Mouse (Mus musculus) CH12.LX (cell line): Measurements from ENCODE around the gene Cdk5rap3. TPM values are rescaled to one million over a fixed set of nuclear protein-coding genes. Genes with fewer than 3 reads are reported as not detected.

ENCODE experiments used
- DNase-seq: peaks from one replicate; pipeline ENCODE4 v3.0.0-alpha.2; 2013; ENCODE audit errors: extremely low read depth
- H3K27ac ChIP-seq: 2 replicates; pipeline ENCODE4 v1.5.1; 2012; ENCODE audit warnings: low read depth, mild to moderate bottlenecking, control low read depth, moderate library complexity; ENCODE audit not compliant: insufficient read depth
- H3K27me3 ChIP-seq: replicated peaks from 2 replicates; pipeline ENCODE3; 2012; ENCODE audit warnings: inconsistent platforms
- H3K36me3 ChIP-seq, 2 experiments: replicated peaks in 1 of 2; 2 replicates each; pipeline versions ENCODE3 to v1.6.1; 2012; ENCODE audit warnings: inconsistent platforms in 1 of 2, low read length in 1 of 2, mild to moderate bottlenecking in 1 of 2, mixed read lengths in 1 of 2, moderate library complexity in 1 of 2; ENCODE audit not compliant: control insufficient read depth in 1 of 2, insufficient read depth in 1 of 2
- H3K4me1 ChIP-seq, 2 experiments: 2 replicates each; pipeline ENCODE4 v1.6.1; 2012; ENCODE audit warnings: inconsistent platforms in 1 of 2, moderate library complexity in 1 of 2; ENCODE audit not compliant: insufficient read depth in 2 of 2, control insufficient read depth in 1 of 2
- H3K4me2 ChIP-seq: 2 replicates; pipeline ENCODE4 v1.6.1; 2012; ENCODE audit warnings: low read depth, mild to moderate bottlenecking, control low read depth; ENCODE audit not compliant: poor library complexity, insufficient read depth, severe bottlenecking
- H3K4me3 ChIP-seq, 3 experiments: fragments of 150-350 bp in 1 of 3; sonication (generic) in 1 of 3; replicated peaks in 1 of 3; 2 replicates each; pipeline versions ENCODE3 to v1.5.1; 2011 to 2012; ENCODE audit warnings: low read depth in 2 of 3, low read length in 2 of 3, mild to moderate bottlenecking in 2 of 3, moderate library complexity in 2 of 3, control low read depth in 1 of 3, improper control_type of control experiment in 1 of 3, inconsistent platforms in 1 of 3, mixed read lengths in 1 of 3; ENCODE audit not compliant: poor library complexity in 1 of 3
- H3K79me2 ChIP-seq: replicated peaks from 2 replicates; pipeline ENCODE4 v1.6.1; 2012; ENCODE audit warnings: mild to moderate bottlenecking, moderate library complexity; ENCODE audit not compliant: control insufficient read depth, poor library complexity, insufficient read depth, severe bottlenecking; ENCODE audit errors: extremely low read depth
- H3K9ac ChIP-seq: 2 replicates; pipeline ENCODE4 v1.6.1; 2012; ENCODE audit warnings: low read depth, mild to moderate bottlenecking, control low read depth, moderate library complexity; ENCODE audit not compliant: insufficient read depth
- H3K9me3 ChIP-seq: replicated peaks from 2 replicates; pipeline ENCODE3; 2012; ENCODE audit warnings: low read length, inconsistent platforms, mixed read lengths
- BHLHE40 ChIP-seq: IDR thresholded peaks from 2 replicates; pipeline ENCODE4 v1.6.1; 2011; ENCODE audit warnings: mild to moderate bottlenecking, low read depth, low read length, improper control_type of control experiment
- CHD1 ChIP-seq: IDR thresholded peaks from 2 replicates; pipeline ENCODE4 v1.6.1; 2012; ENCODE audit warnings: low read depth, low read length, improper control_type of control experiment, inconsistent platforms
- CHD2 ChIP-seq: IDR thresholded peaks from 2 replicates; pipeline ENCODE4 v1.6.1; 2011; ENCODE audit warnings: low read length, improper control_type of control experiment
- CTCF ChIP-seq, 2 experiments: IDR thresholded peaks in 1 of 2; conservative IDR thresholded peaks in 1 of 2; 2 replicates each; pipeline ENCODE4 v1.5.1; 2011 to 2012; ENCODE audit warnings: low read depth in 2 of 2, low read length in 2 of 2, improper control_type of control experiment in 1 of 2, inconsistent platforms in 1 of 2, mild to moderate bottlenecking in 1 of 2, moderate library complexity in 1 of 2
- E2F4 ChIP-seq: IDR thresholded peaks from 2 replicates; pipeline ENCODE4 v1.6.1; 2011; ENCODE audit warnings: low read depth, low read length, improper control_type of control experiment; ENCODE audit not compliant: insufficient replicate concordance
- ELF1 ChIP-seq: IDR thresholded peaks from 2 replicates; pipeline ENCODE4 v1.6.1; 2014; ENCODE audit warnings: low read depth, mild to moderate bottlenecking, inconsistent platforms, low read length, improper control_type of control experiment
- EP300 ChIP-seq: IDR thresholded peaks from 2 replicates; pipeline ENCODE4 v1.6.1; 2011; ENCODE audit warnings: low read length, improper control_type of control experiment
- GABPA ChIP-seq: IDR thresholded peaks from 2 replicates; pipeline ENCODE4 v1.6.1; 2012; ENCODE audit warnings: low read depth, low read length, improper control_type of control experiment, inconsistent platforms; ENCODE audit not compliant: insufficient replicate concordance
- HCFC1 ChIP-seq: IDR thresholded peaks from 2 replicates; pipeline ENCODE4 v1.6.1; 2012; ENCODE audit warnings: low read depth, mild to moderate bottlenecking, inconsistent platforms, low read length, improper control_type of control experiment
- KAT2A ChIP-seq: IDR thresholded peaks from 2 replicates; pipeline ENCODE4 v1.6.1; 2012; ENCODE audit warnings: low read length, improper control_type of control experiment, inconsistent platforms; ENCODE audit not compliant: insufficient replicate concordance
- MAZ ChIP-seq: IDR thresholded peaks from 2 replicates; pipeline ENCODE4 v1.6.1; 2012; ENCODE audit warnings: low read depth, mild to moderate bottlenecking, inconsistent platforms, low read length, improper control_type of control experiment, moderate library complexity
- MYC ChIP-seq: IDR thresholded peaks from 2 replicates; pipeline ENCODE4 v1.6.1; 2011; ENCODE audit warnings: low read depth, mild to moderate bottlenecking, improper control_type of control experiment, low read length
- NRF1 ChIP-seq: IDR thresholded peaks from 2 replicates; pipeline ENCODE4 v1.6.1; 2014; ENCODE audit warnings: low read depth, mild to moderate bottlenecking, inconsistent platforms, low read length, improper control_type of control experiment, moderate library complexity
- POLR2A ChIP-seq: IDR thresholded peaks from 2 replicates; pipeline ENCODE4 v1.6.1; 2011; ENCODE audit warnings: low read depth, mild to moderate bottlenecking, improper control_type of control experiment, low read length
- POLR2AphosphoS2 ChIP-seq: IDR thresholded peaks from 2 replicates; pipeline ENCODE4 v1.6.1; 2011; ENCODE audit warnings: low read depth, low read length, improper control_type of control experiment
- RAD21 ChIP-seq: IDR thresholded peaks from 2 replicates; pipeline ENCODE4 v1.6.1; 2011; ENCODE audit warnings: low read depth, mild to moderate bottlenecking, low read length, improper control_type of control experiment, moderate library complexity
- RCOR1 ChIP-seq: conservative IDR thresholded peaks from 2 replicates; pipeline ENCODE4 v1.6.1; 2012; ENCODE audit warnings: low read depth, mild to moderate bottlenecking, inconsistent platforms, low read length, improper control_type of control experiment
- SIN3A ChIP-seq: IDR thresholded peaks from 2 replicates; pipeline ENCODE4 v1.6.1; 2012; ENCODE audit warnings: low read length, improper control_type of control experiment, inconsistent platforms
- SMC3 ChIP-seq: IDR thresholded peaks from 2 replicates; pipeline ENCODE4 v1.6.1; 2011; ENCODE audit warnings: low read depth, low read length, improper control_type of control experiment
- TBP ChIP-seq: conservative IDR thresholded peaks from 2 replicates; pipeline ENCODE4 v1.6.1; 2011; ENCODE audit warnings: low read depth, low read length, improper control_type of control experiment
- TCF12 ChIP-seq: IDR thresholded peaks from 2 replicates; pipeline ENCODE4 v1.6.1; 2014; ENCODE audit warnings: low read depth, mild to moderate bottlenecking, inconsistent platforms, low read length, improper control_type of control experiment
- USF1 ChIP-seq: IDR thresholded peaks from 2 replicates; pipeline ENCODE4 v1.6.1; 2014; ENCODE audit warnings: low read depth, mild to moderate bottlenecking, inconsistent platforms, low read length, improper control_type of control experiment
- ZC3H11A ChIP-seq: IDR thresholded peaks from 2 replicates; pipeline ENCODE4 v1.6.1; 2012; ENCODE audit warnings: low read depth, mild to moderate bottlenecking, inconsistent platforms, low read length, improper control_type of control experiment
- ZKSCAN1 ChIP-seq: IDR thresholded peaks from 2 replicates; pipeline ENCODE4 v1.6.1; 2012; ENCODE audit warnings: low read depth, inconsistent platforms, low read length, improper control_type of control experiment, borderline replicate concordance
- ZMIZ1 ChIP-seq: IDR thresholded peaks from 2 replicates; pipeline ENCODE4 v1.6.1; 2012; ENCODE audit warnings: low read depth, mild to moderate bottlenecking, inconsistent platforms, low read length, improper control_type of control experiment
- dilution Hi-C: fragments of 300-500 bp; cut with MboI; formaldehyde crosslinking; loops from 2 replicates; pipeline ENCODE4 v1.14.3; 2020; ENCODE audit warnings: low sequenced_read_pairs; ENCODE audit not compliant: extremely low pct_unique_long_range_greater_than_20kb, extremely low pct_ligation_motif_present
- in situ Hi-C: fragments of 300-500 bp; cut with MboI; formaldehyde crosslinking; loops from 3 replicates; pipeline ENCODE4 v1.14.3; 2019; ENCODE audit warnings: low sequenced_read_pairs, low pct_ligation_motif_present, low pct_unique_long_range_greater_than_20kb, mixed read lengths
- polyA plus RNA-seq: library from polyadenylated mRNA; unstranded; fragments of >175 nt; gene quantifications from 2 replicates; pipeline ENCODE4 v1.2.1, GENCODE M21; 2012; ENCODE audit warnings: low read depth; ENCODE audit not compliant: insufficient read length
- total RNA-seq, 2 experiments: library from RNA; depleted of rRNA; stranded (reverse); fragments of 300-350 nt in 1 of 2; fragments of >200 nt in 1 of 2; gene quantifications; 2 replicates each; pipeline ENCODE4 v1.2.3; 2012 to 2014

The Cdk5rap3 gene
- total and polyA plus RNA-seq, 3 experiments = 61.6 to 112 (median 70.3) TPM

- peak; percentile 87 for DNase-seq
- H3K36me3 ChIP-seq = peaks cover 64 to 94% of the 10 kb centered on the region in 2 experiments
- TF ChIP-seq NRF1 = no peak
- peak; percentile 96 for TF ChIP-seq SMC3
- 0 out of 2 replicates have a peak, but pooled peaks have one; percentile 19 for TF ChIP-seq POLR2A
- TF ChIP-seq RAD21 = peak; percentile 97
- no peak for TF ChIP-seq MYC
- no peak for TF ChIP-seq ZKSCAN1
- TF ChIP-seq CTCF (conservative IDR thresholded peaks at IDR 0.05 in 1 of 2, IDR thresholded peaks at IDR 0.05 in 1 of 2; ENCODE audit: low read depth in 2 of 2, low read length in 2 of 2) = peak; percentile 60 to 98
- TF ChIP-seq ZC3H11A = peak; percentile 60
- TF ChIP-seq TBP = no peak
- no peak for TF ChIP-seq USF1
- TF ChIP-seq CHD1 = no peak
- TF ChIP-seq HCFC1 = no peak
- TF ChIP-seq BHLHE40 = no peak
- peak; percentile 33; the same call in 1 of the 2 replicates for TF ChIP-seq MAZ
- TF ChIP-seq POLR2AphosphoS2 = no peak; the same call in 1 of the 2 replicates
- peak; percentile 44; the same call in 1 of the 2 replicates for TF ChIP-seq SIN3A
- TF ChIP-seq EP300 = no peak
- dilution Hi-C loops (no loop called here), in situ Hi-C loops (loop anchor here (5.0 kb wide), 1 partner anchor 38 kb away; no protein-coding TSS in a partner anchor)
- no peak overlapping the region for H3K9ac ChIP-seq
- no peaks in the 10 kb centered on the region for H3K79me2 ChIP-seq
- H3K4me3 ChIP-seq = no peak overlapping the region
- H3K27ac ChIP-seq = no peak overlapping the region
- no peak overlapping the region for H3K4me2 ChIP-seq
- H3K4me1 ChIP-seq = peaks cover 0 to 16% of the 10 kb centered on the region in 2 experiments; a peak in 3 of 4 replicates
- H3K9me3 ChIP-seq = no peaks in the 10 kb centered on the region
- H3K27me3 ChIP-seq = no peaks in the 10 kb centered on the region
Observed at GRCm38 (mm10) chr11:96910003-96910402, 6.3 kb downstream of the Cdk5rap3 start.

GRCm38 (mm10) chr11:96908594-96908993 is 7.7 kb downstream of the Cdk5rap3 start:
- H3K4me2 ChIP-seq = no peak overlapping the region
- no peaks in the 10 kb centered on the region for H3K27me3 ChIP-seq
- dilution Hi-C loops = no loop called here
- H3K36me3 ChIP-seq = peaks cover 64 to 84% of the 10 kb centered on the region in 2 experiments
- no peak overlapping the region for H3K27ac ChIP-seq
- H3K9ac ChIP-seq = no peak overlapping the region
- in situ Hi-C loops = no loop called here
- H3K4me1 ChIP-seq = peaks cover 0 to 9% of the 10 kb centered on the region in 2 experiments; a peak in 2 of 4 replicates
- TF ChIP-seq EP300 (no peak), E2F4 (no peak), SIN3A (no peak), ELF1 (no peak), ZC3H11A (no peak), KAT2A (no peak), RCOR1 (no peak), TBP (no peak), CHD1 (no peak), GABPA (no peak), ZMIZ1 (no peak), HCFC1 (no peak), CHD2 (no peak), MYC (no peak), TCF12 (no peak), MAZ (no peak), RAD21 (no peak)
- no peaks in the 10 kb centered on the region for H3K9me3 ChIP-seq
- H3K79me2 ChIP-seq = no peaks in the 10 kb centered on the region
- DNase-seq = no peak
- H3K4me3 ChIP-seq = no peak overlapping the region
